Mouse (Mus musculus): ENCODE measurements around the gene Cryzl2.

Gene Cryzl2

GRCm38 (mm10) chr1:157458421-157459208 lies at the start of gene Cryzl2:
Cryzl2 (plus strand) TSS chr1:157458577.
- peak; percentile 70 for DNase-seq

- DNase-seq, result no peak
Observed at GRCm38 (mm10) chr1:157409648-157410047, 48.7 kb upstream of the Cryzl2 start.

- no peak for DNase-seq
Observed at GRCm38 (mm10) chr1:157410937-157411336, 47.4 kb upstream of the Cryzl2 start.

DNA sequence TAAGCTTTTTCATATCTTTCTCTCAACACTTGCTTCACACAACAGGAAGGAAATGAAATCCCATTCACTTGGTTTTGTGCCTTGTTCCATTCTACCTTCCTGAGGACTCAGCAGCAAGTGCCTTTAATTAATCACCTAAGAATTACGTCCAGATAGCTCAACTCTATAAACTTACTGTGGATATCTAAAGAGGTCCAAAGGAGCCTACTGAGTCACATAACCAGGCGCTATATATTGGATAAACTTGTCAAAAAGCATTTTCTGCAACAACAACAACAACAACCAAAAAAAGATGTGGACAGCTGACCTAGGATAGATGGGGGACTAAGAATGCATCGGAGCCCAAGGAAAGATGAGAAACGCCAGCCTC lies 47.1 kb upstream of the Cryzl2 start:
- DNase-seq, result no peak

GRCm38 (mm10) chr1:157411711-157412380 lies 46.5 kb upstream of the Cryzl2 start:
- DNase-seq, result peak; percentile 52

DNA sequence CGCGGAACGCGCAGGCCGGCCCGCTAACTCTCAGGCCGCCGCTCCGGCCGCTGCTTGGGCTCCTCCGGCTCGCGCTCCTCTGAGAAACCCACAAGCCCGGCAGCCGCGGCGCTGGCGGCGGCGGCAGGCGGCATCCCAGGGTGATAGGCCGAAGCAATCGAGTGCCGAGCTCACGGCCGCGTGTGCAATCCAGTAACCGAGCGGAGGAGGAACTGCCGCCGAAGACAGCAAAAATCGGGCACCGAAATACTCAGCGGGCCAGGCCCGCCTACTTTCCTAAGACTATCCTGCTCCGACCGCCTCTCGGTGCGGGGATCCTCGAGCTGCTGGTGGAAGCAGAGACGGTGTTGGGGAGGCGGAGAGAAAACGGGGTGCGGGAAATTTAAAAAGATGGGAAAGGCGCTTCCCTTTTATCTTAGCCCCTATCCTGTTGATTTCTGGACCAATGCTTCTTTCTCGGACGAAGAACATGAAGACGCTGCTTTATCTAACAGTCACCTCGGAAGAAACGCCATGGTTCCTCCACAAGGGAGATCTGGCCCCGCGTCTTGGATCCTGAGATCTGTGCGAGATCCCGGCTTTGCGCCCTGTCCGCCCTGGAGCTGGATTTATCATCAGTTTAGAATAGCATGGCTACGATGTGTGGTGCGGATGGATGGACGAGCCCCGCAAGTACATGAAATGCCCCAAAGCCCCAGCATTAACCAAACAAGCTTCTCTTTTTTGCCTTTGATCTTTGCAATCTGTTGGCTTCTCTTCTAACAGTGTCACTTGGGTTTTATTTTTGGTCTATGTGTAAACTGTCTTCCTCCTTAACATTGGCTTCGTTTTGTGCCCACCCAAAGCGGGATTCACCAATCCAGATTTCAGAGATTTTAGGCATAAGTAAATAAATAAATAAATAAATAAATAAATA lies 45.7 kb upstream of the Cryzl2 start, which contains the start of gene Rasal2:
Gene Rasal2, minus strand, starts transcription at position 142 of the 916 bp plus-strand sequence.
- DNase-seq, result peak; percentile 96

- no peak for DNase-seq
Observed at GRCm38 (mm10) chr1:157415771-157416170, 42.6 kb upstream of the Cryzl2 start.

GRCm38 (mm10) chr1:157416628-157417027 lies 41.7 kb upstream of the Cryzl2 start:
- DNase-seq, result no peak

- DNase-seq, result no peak
Observed at GRCm38 (mm10) chr1:157417414-157417813, 41.0 kb upstream of the Cryzl2 start.

DNA sequence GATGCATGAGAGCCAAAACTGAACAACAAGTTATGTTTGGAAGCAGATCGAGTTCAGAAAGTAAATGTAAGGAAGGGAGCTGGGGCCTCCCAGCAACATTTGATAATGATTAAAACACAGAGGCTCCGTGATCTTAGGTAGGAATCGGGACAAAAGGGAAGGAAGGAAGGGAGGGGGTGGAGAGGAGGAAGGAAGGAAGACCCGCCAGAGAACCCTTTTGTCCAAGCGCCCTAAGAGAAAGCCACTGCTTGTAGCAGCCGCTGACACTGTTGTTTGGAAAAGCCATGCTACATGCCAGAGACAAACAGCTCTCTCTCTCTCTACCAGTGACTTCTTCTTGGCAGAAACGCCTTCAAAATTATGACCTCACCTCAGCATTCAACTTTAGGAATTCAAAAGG lies 40.5 kb upstream of the Cryzl2 start:
- DNase-seq, result no peak

GRCm38 (mm10) chr1:157425741-157426427 lies 32.5 kb upstream of the Cryzl2 start:
- DNase-seq, result no peak

- DNase-seq, result no peak
Observed at GRCm38 (mm10) chr1:157426933-157427332, 31.4 kb upstream of the Cryzl2 start.

GRCm38 (mm10) chr1:157427604-157428003 lies 30.8 kb upstream of the Cryzl2 start:
- peak; percentile 78 for DNase-seq

DNA sequence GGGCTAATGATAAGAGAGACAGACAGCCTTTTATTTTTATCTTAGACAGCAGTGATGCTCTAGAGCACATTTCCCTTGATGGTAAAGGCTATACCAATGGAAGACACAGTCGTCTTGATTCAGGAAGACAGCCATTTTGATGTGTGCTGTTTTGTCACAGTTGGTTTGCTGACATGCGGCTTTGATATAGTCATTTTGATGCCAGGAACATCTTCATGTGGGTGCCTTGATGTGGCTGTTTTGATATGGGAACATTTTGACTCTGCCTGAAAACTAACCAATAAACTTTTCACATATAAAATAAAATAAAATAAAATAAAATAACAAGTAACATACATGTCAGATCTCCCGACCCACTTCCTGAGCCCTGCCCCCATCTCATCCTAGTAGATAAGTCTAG lies 30.0 kb upstream of the Cryzl2 start:
- DNase-seq, result no peak

DNA sequence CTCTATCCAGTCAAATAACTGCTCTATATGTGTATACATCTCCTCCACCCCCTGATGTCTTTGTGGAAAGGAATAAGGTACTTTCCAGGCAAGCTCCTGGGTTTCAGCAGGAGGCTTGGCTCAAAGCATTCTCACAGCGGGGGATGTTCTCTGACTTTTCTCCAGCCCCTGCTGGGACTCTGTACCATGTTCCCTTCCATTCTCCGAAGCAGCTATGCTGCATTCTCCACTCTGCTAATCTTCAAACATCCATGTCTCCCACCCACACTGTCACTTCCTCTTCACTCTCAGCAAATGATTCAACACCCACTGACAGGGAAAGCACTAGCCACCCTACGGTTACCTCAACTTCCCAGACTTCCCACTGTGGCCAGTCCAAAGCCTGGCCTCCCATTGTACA lies 25.1 kb upstream of the Cryzl2 start:
- DNase-seq, result no peak

GRCm38 (mm10) chr1:157434404-157434803 lies 24.0 kb upstream of the Cryzl2 start:
- DNase-seq, result no peak

- DNase-seq, result no peak
Observed at GRCm38 (mm10) chr1:157435926-157436325, 22.5 kb upstream of the Cryzl2 start.

- DNase-seq, result no peak
Observed at GRCm38 (mm10) chr1:157438290-157438689, 20.1 kb upstream of the Cryzl2 start.

- peak; percentile 52 for DNase-seq
Observed at GRCm38 (mm10) chr1:157439101-157439500, 19.3 kb upstream of the Cryzl2 start.

DNA sequence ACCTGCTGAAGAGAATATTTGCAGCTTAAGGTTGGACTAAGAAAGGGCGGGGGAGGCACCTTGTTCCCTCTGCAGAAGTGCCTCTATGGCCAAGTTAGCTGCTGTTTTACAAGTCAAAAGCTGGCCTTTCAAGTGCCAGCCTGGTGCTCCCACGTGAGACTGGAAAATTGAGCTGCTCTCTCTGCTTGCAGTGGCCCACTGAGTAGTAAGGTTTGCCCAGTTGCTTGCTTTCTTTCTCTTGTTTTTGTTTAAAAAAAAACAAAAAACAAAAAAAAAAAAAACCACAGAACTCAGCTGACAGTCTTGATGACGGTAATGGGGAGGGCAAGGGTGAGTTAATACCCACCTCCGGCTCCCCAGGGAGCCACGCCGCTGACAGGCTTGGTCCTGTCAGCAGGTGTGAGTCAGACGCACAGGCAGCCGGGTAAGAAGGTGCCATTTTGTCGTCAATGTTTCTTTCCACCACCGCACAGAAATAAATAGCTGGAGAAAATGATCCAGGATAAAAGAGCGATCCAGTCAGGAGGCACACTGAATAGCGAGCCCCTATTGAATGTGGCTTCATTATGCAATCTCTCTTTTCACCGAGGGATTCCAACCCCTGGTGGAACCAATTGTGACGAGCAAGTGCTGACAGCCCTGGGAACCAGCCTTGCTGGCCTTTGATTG lies 18.3 kb upstream of the Cryzl2 start:
- no peak for DNase-seq

GRCm38 (mm10) chr1:157443026-157443722 lies 15.2 kb upstream of the Cryzl2 start:
- DNase-seq, result peak; percentile 85
